Mouse (Mus musculus) bone marrow macrophage, adult 2 months (primary cell): ENCODE results near the gene Zfp277. TPM values are rescaled to one million over a fixed set of nuclear protein-coding genes. Genes with fewer than 3 reads are reported as not detected.

Experiments used
- H3K27ac ChIP-seq: 2 replicates; pipeline ENCODE4 v1.5.1; 2012; ENCODE audit warnings: low read depth, low read length; ENCODE audit not compliant: insufficient read depth
- H3K4me1 ChIP-seq: 2 replicates; pipeline ENCODE4 v1.6.1; 2012; ENCODE audit warnings: low read length; ENCODE audit not compliant: control insufficient read depth, insufficient read depth
- H3K4me3 ChIP-seq: 2 replicates; pipeline ENCODE4 v1.5.1; 2012; ENCODE audit warnings: mild to moderate bottlenecking, low read length, moderate library complexity; ENCODE audit not compliant: insufficient read depth
- CTCF ChIP-seq: IDR thresholded peaks from 2 replicates; pipeline ENCODE4 v1.5.1; 2012; ENCODE audit warnings: low read depth, mild to moderate bottlenecking, low read length, moderate library complexity
- POLR2A ChIP-seq: IDR thresholded peaks from 2 replicates; pipeline ENCODE4 v1.6.1; 2012; ENCODE audit warnings: mild to moderate bottlenecking, low read depth, low read length, borderline replicate concordance
- polyA plus RNA-seq: library from polyadenylated mRNA; stranded (reverse); fragments of >200 nt; gene quantifications from 2 replicates; pipeline ENCODE4 v1.2.4, GENCODE M21; 2012; ENCODE audit not compliant: missing spikeins, insufficient read depth, insufficient read length

The Zfp277 gene
- polyA plus RNA-seq, 1 experiment: 30.4 TPM

GRCm38 (mm10) chr12:40324819-40325218 lies 120.9 kb downstream of the Zfp277 start:
- no peaks in the 10 kb centered on the region for H3K4me1 ChIP-seq
- no peak overlapping the region for H3K27ac ChIP-seq
- H3K4me3 ChIP-seq: no peak overlapping the region
- TF ChIP-seq CTCF: no peak
- TF ChIP-seq POLR2A: no peak

DNA sequence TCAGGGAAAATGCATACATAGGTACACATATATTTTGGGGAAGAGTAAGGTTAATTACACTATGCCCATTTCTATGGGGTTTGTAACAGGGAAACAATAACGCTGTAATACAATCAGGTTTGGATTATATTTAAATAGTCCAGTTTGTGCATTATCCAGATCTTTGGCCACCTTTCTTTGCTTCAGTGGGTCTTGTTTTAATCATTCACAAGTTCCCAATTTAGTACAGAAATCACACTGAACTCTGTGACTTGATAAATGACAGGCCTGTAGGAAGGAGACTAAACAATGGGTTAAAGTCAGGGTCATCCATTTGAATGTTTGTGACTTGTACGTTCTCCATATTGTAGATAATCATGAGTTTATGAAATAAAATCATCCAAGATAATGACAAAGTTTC lies 130.6 kb downstream of the Zfp277 start:
- Histone ChIP-seq H3K4me3 (no peak overlapping the region), H3K4me1 (peaks cover 14% of the 10 kb centered on the region), H3K27ac (no peak overlapping the region)
- TF ChIP-seq POLR2A (no peak), CTCF (no peak)

DNA sequence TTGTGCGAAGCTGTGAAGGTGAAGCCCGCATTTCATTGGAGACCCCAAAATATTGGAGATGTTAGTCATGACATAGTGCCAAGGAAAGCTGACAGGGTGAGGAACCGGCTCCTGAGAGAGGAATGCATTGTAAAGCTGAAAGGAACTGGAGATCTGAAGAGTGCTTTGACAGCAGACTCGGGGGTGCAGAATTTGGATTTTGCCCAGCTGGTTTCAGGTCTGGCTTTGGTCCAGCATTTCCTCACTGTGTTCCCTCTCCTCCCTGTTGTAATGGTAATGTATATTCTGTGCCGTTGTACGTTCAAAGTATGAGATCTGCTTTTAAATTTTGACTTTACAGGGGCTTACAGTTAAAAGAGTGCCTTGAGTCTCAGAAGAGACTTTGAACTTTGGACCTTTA lies 141.7 kb downstream of the Zfp277 start:
- Histone ChIP-seq H3K27ac (no peak overlapping the region), H3K4me3 (no peak overlapping the region), H3K4me1 (no peaks in the 10 kb centered on the region; the same call in 1 of the 2 replicates)
- no peak for TF ChIP-seq POLR2A
- no peak for TF ChIP-seq CTCF

- Histone ChIP-seq H3K4me1 (no peaks in the 10 kb centered on the region; the same call in 1 of the 2 replicates), H3K4me3 (no peak overlapping the region), H3K27ac (no peak overlapping the region)
- no peak for TF ChIP-seq POLR2A
- no peak for TF ChIP-seq CTCF
Observed at GRCm38 (mm10) chr12:40298636-40299035, 147.1 kb downstream of the Zfp277 start.

GRCm38 (mm10) chr12:40286539-40286938 lies 159.2 kb downstream of the Zfp277 start:
- H3K27ac ChIP-seq: no peak overlapping the region
- H3K4me3 ChIP-seq: no peak overlapping the region
- TF ChIP-seq CTCF (no peak), POLR2A (no peak)
- H3K4me1 ChIP-seq: no peaks in the 10 kb centered on the region; the same call in 1 of the 2 replicates

DNA sequence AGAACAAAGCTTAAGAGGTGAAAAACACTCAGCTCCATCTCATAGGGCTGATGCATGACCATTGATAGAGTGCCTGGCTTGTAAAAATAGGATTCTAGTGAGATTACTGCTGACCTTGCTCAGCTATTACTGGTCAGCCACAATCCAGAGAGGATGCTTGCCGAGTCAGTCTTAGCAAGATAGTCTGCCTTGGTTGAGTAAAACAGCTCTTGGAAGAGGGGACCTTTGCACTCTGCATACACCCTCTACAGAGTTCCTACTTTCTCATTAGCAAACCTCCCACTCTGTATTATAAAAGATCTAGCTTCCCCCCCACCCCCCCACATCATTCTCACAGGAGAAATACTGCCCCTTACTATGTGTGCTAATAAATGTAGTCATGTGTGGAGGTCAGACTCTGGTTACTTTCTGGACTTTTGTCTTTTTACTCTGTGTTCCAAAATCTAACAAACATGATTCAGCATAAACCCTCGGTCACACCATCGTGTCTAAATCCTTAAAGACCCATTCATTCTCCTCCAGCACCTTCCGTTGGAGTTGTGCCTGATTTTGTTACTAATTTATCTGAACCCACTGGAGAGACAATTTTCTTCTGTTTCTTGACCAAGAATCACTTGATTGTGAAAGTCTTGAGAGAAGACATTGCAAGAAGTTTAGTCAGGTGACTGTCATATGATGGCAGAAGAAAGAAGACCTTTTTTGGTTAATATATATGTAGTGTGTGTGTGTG lies 164.9 kb downstream of the Zfp277 start:
- no peak for TF ChIP-seq POLR2A
- no peak for TF ChIP-seq CTCF
- peaks cover 11% of the 10 kb centered on the region for H3K4me1 ChIP-seq
- H3K4me3 ChIP-seq: no peak overlapping the region
- no peak overlapping the region for H3K27ac ChIP-seq

DNA sequence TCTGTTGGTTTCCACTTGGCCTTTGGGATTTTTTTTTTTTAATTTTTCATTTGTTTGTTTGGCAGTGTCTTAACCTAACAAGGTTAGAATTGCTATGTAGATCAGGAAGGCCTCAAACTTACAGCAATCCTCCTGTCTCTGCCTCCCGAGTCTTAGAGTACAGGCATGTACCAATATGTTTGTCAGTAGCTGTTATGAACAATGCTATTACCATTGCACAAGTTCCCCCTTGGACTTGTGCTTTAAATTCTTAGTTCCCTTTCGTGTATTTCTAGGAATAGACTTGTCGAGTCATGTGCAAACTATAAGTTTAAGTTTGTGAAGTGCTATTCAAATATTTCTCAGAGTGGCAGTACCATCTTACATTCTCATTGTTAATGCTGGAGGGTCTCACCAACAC lies 168.1 kb downstream of the Zfp277 start:
- no peak overlapping the region for H3K4me3 ChIP-seq
- TF ChIP-seq POLR2A (no peak), CTCF (no peak)
- no peak overlapping the region for H3K27ac ChIP-seq
- H3K4me1 ChIP-seq: peaks cover 21% of the 10 kb centered on the region

- no peak overlapping the region for H3K4me3 ChIP-seq
- peaks cover 33% of the 10 kb centered on the region for H3K4me1 ChIP-seq
- TF ChIP-seq POLR2A (no peak), CTCF (no peak)
- no peak overlapping the region for H3K27ac ChIP-seq
Observed at GRCm38 (mm10) chr12:40274931-40275330, 170.8 kb downstream of the Zfp277 start.

- H3K4me1 ChIP-seq: peaks cover 31% of the 10 kb centered on the region
- H3K27ac ChIP-seq: peak overlapping the region; percentile 27; the same call in 1 of the 2 replicates
- no peak overlapping the region for H3K4me3 ChIP-seq
- TF ChIP-seq POLR2A (no peak), CTCF (no peak)
Observed at GRCm38 (mm10) chr12:40273339-40273738, 172.4 kb downstream of the Zfp277 start.

GRCm38 (mm10) chr12:40272710-40273109 lies 173.0 kb downstream of the Zfp277 start:
- TF ChIP-seq CTCF: no peak
- no peak for TF ChIP-seq POLR2A
- Histone ChIP-seq H3K4me3 (no peak overlapping the region), H3K27ac (no peak overlapping the region), H3K4me1 (peaks cover 32% of the 10 kb centered on the region)

GRCm38 (mm10) chr12:40268313-40268712 lies 177.4 kb downstream of the Zfp277 start:
- Histone ChIP-seq H3K27ac (no peak overlapping the region), H3K4me1 (peaks cover 22% of the 10 kb centered on the region), H3K4me3 (no peak overlapping the region)
- TF ChIP-seq POLR2A (no peak), CTCF (no peak)

Other genes starting within 250 kb of the Zfp277 start
- not detected in 2 replicates for gene Lsmem1, start 246.4 kb downstream of the Zfp277 start, polyA plus RNA-seq
- gene Ifrd1, start 197.4 kb downstream of the Zfp277 start, polyA plus RNA-seq: 46.0 and 59.7 TPM in 2 replicates
- 17.7 and 18.6 TPM in 2 replicates for gene Dock4, start 50 bp upstream of the Zfp277 start, polyA plus RNA-seq